Mouse (Mus musculus): ENCODE data around the gene Xylb. TPM values are rescaled to one million over a fixed set of nuclear protein-coding genes. Genes with fewer than 3 reads are reported as not detected.

Gene Xylb
- total RNA-seq, 1 experiment: 3.7 TPM

- Histone ChIP-seq H3K4me1 (ENCODE audit: control insufficient read depth in 2 of 2, insufficient read depth in 2 of 2, low read length in 2 of 2, poor library complexity in 1 of 2) (no peaks in the 10 kb centered on the region), H3K9ac (ENCODE audit: insufficient read depth, low read depth, low read length, poor library complexity, severe bottlenecking) (no peak overlapping the region), H3K4me3 (ENCODE audit: insufficient read depth in 1 of 2, low read depth in 1 of 2, low read length in 2 of 2, poor library complexity in 1 of 2, severe bottlenecking in 1 of 2) (no peak overlapping the region), H3K9me3 (ENCODE audit: control insufficient read depth, insufficient read depth, low read depth, low read length) (no peaks in the 10 kb centered on the region), H3K27ac (ENCODE audit: insufficient read depth, low read depth, low read length, poor library complexity, severe bottlenecking) (no peak overlapping the region), H3K36me3 (ENCODE audit: control insufficient read depth, insufficient read depth, low read length, poor library complexity, severe bottlenecking) (peaks cover 27% of the 10 kb centered on the region)
- no peak for TF ChIP-seq CHD2 (IDR thresholded peaks at IDR 0.05; ENCODE audit: low read depth, low read length)
- TF ChIP-seq ZC3H11A (IDR thresholded peaks at IDR 0.05; ENCODE audit: borderline replicate concordance, low read depth, low read length): no peak
- no peak for TF ChIP-seq MAFK (IDR thresholded peaks at IDR 0.05; ENCODE audit: insufficient read depth, low read depth, low read length)
- no peak for TF ChIP-seq HCFC1 (IDR thresholded peaks at IDR 0.05; ENCODE audit: borderline replicate concordance, insufficient read depth, low read length)
- no peak for TF ChIP-seq ZNF384 (IDR thresholded peaks at IDR 0.05; ENCODE audit: low read depth, low read length)
- in situ Hi-C loops (cut with MboI; ENCODE audit: low sequenced_read_pairs in 2 of 2, unreplicated experiment in 2 of 2): no loop called here
- DNase-seq (ENCODE audit: low read depth, low spot score): no peak
Observed at GRCm38 (mm10) chr9:119350947-119351705, 6.1 kb upstream of the Xylb start.

DNA sequence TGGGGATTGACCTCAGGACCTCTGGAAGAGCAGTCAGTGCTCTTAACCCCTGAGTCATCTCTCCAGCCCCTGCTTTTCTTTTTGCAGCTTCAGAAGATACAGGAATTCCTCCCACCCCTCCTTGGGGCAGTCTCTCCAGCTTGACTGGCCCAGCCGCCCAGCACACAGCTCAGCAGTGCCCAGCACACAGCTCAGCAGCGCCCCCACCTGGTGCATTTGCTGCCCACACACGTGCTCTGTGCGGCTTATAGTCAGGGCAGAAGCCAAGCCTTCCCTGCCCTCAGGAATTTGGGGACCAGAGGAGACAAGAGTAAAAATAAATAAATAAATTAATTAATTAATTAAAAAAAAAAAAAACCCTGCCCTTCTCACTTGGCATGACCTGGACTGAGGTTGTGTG, 5.1 kb upstream of the Xylb start:
- H3K9ac ChIP-seq (ENCODE audit: insufficient read depth, low read depth, low read length, poor library complexity, severe bottlenecking): no peak overlapping the region
- in situ Hi-C loops (cut with MboI; ENCODE audit: low sequenced_read_pairs in 2 of 2, unreplicated experiment in 2 of 2): no loop called here
- TF ChIP-seq ZC3H11A (IDR thresholded peaks at IDR 0.05; ENCODE audit: borderline replicate concordance, low read depth, low read length) (no peak), HCFC1 (IDR thresholded peaks at IDR 0.05; ENCODE audit: borderline replicate concordance, insufficient read depth, low read length) (no peak), CHD2 (IDR thresholded peaks at IDR 0.05; ENCODE audit: low read depth, low read length) (no peak), MAFK (IDR thresholded peaks at IDR 0.05; ENCODE audit: insufficient read depth, low read depth, low read length) (0 out of 2 replicates have a peak, but pooled peaks have one; percentile 25), ZNF384 (IDR thresholded peaks at IDR 0.05; ENCODE audit: low read depth, low read length) (no peak)

DNA sequence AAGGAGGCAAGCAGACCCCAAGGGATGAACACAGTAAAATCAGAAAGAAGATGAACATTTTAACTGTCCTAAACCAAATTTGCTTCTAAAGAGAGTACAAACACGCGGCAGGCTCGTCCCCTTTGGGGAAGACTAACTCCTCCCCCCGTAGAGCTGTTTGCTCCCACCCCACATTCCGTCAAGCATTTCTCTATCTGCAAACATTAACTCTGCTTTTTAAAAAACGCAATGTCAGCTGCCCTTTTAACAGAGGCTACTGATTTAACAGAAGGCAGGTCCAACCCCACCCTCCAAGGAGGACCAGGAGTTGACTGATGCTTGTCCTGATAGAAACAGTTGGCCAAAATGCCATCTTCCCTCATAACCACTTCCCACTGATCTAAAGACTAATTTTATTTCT, 3.3 kb upstream of the Xylb start:
- Histone ChIP-seq H3K36me3 (ENCODE audit: control insufficient read depth, insufficient read depth, low read length, poor library complexity, severe bottlenecking) (peaks cover 14% of the 10 kb centered on the region), H3K9me3 (ENCODE audit: control insufficient read depth, insufficient read depth, low read depth, low read length) (no peaks in the 10 kb centered on the region), H3K4me1 (ENCODE audit: control insufficient read depth in 2 of 2, insufficient read depth in 2 of 2, low read length in 2 of 2, poor library complexity in 1 of 2) (no peaks in the 10 kb centered on the region), H3K27ac (ENCODE audit: insufficient read depth, low read depth, low read length, poor library complexity, severe bottlenecking) (no peak overlapping the region), H3K9ac (ENCODE audit: insufficient read depth, low read depth, low read length, poor library complexity, severe bottlenecking) (no peak overlapping the region), H3K4me3 (ENCODE audit: insufficient read depth in 1 of 2, low read depth in 1 of 2, low read length in 2 of 2, poor library complexity in 1 of 2, severe bottlenecking in 1 of 2) (no peak overlapping the region)
- TF ChIP-seq CHD2 (IDR thresholded peaks at IDR 0.05; ENCODE audit: low read depth, low read length) (no peak), ZC3H11A (IDR thresholded peaks at IDR 0.05; ENCODE audit: borderline replicate concordance, low read depth, low read length) (no peak), ZNF384 (IDR thresholded peaks at IDR 0.05; ENCODE audit: low read depth, low read length) (no peak), MAFK (IDR thresholded peaks at IDR 0.05; ENCODE audit: insufficient read depth, low read depth, low read length) (no peak), HCFC1 (IDR thresholded peaks at IDR 0.05; ENCODE audit: borderline replicate concordance, insufficient read depth, low read length) (no peak)
- DNase-seq (ENCODE audit: low read depth, low spot score): no peak
- in situ Hi-C loops (cut with MboI; ENCODE audit: low sequenced_read_pairs in 2 of 2, unreplicated experiment in 2 of 2): no loop called here

More for the DNA sequence above, 5.1 kb upstream of the Xylb start:
- H3K9me3 ChIP-seq (ENCODE audit: control insufficient read depth, insufficient read depth, low read depth, low read length): no peaks in the 10 kb centered on the region
- no peaks in the 10 kb centered on the region for H3K4me1 ChIP-seq (ENCODE audit: control insufficient read depth in 2 of 2, insufficient read depth in 2 of 2, low read length in 2 of 2, poor library complexity in 1 of 2)
- peak; percentile 74 for DNase-seq (ENCODE audit: low read depth, low spot score)
- H3K36me3 ChIP-seq (ENCODE audit: control insufficient read depth, insufficient read depth, low read length, poor library complexity, severe bottlenecking): peaks cover 20% of the 10 kb centered on the region
- no peak overlapping the region for H3K27ac ChIP-seq (ENCODE audit: insufficient read depth, low read depth, low read length, poor library complexity, severe bottlenecking)
- no peak overlapping the region for H3K4me3 ChIP-seq (ENCODE audit: insufficient read depth in 1 of 2, low read depth in 1 of 2, low read length in 2 of 2, poor library complexity in 1 of 2, severe bottlenecking in 1 of 2)

DNA sequence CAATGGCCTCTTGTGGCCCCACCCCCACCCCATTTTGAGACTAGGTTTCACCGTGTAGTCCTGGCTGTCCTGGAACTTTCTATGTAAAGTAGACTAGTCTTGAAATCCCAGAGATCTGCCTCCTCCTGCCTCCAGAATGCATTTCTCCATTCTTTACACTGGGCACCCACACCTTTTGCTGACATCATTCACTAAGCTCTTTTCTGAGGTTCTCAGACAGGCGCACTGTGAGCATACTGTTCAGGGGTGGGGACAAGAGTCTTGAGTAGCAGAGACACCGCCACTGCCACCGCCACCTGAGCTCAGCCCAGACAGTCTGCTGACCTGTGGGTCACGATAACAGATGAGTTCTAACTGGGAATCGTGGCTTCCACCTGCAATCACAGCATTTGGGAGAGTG, 1.2 kb upstream of the Xylb start:
- Histone ChIP-seq H3K9me3 (ENCODE audit: control insufficient read depth, insufficient read depth, low read depth, low read length) (no peaks in the 10 kb centered on the region), H3K9ac (ENCODE audit: insufficient read depth, low read depth, low read length, poor library complexity, severe bottlenecking) (0 out of 2 replicates have a peak overlapping the region, but pooled peaks have one; percentile 12), H3K4me3 (ENCODE audit: insufficient read depth in 1 of 2, low read depth in 1 of 2, low read length in 2 of 2, poor library complexity in 1 of 2, severe bottlenecking in 1 of 2) (no peak overlapping the region), H3K27ac (ENCODE audit: insufficient read depth, low read depth, low read length, poor library complexity, severe bottlenecking) (no peak overlapping the region), H3K4me1 (ENCODE audit: control insufficient read depth in 2 of 2, insufficient read depth in 2 of 2, low read length in 2 of 2, poor library complexity in 1 of 2) (no peaks in the 10 kb centered on the region), H3K36me3 (ENCODE audit: control insufficient read depth, insufficient read depth, low read length, poor library complexity, severe bottlenecking) (peaks cover 8% of the 10 kb centered on the region; the same call in 1 of the 2 replicates)
- TF ChIP-seq HCFC1 (IDR thresholded peaks at IDR 0.05; ENCODE audit: borderline replicate concordance, insufficient read depth, low read length) (no peak), ZNF384 (IDR thresholded peaks at IDR 0.05; ENCODE audit: low read depth, low read length) (no peak), MAFK (IDR thresholded peaks at IDR 0.05; ENCODE audit: insufficient read depth, low read depth, low read length) (no peak), ZC3H11A (IDR thresholded peaks at IDR 0.05; ENCODE audit: borderline replicate concordance, low read depth, low read length) (no peak), CHD2 (IDR thresholded peaks at IDR 0.05; ENCODE audit: low read depth, low read length) (no peak)
- in situ Hi-C loops (cut with MboI; ENCODE audit: low sequenced_read_pairs in 2 of 2, unreplicated experiment in 2 of 2): no loop called here
- no peak for DNase-seq (ENCODE audit: low read depth, low spot score)
